Mouse (Mus musculus) cortical plate, adult 2 months (tissue): ENCODE measurements around the gene Actr1b. TPM values are rescaled to one million over a fixed set of nuclear protein-coding genes. Genes with fewer than 3 reads are reported as not detected.

Source experiments
- H3K27ac ChIP-seq: fragments of 200-500 bp; 2 replicates; pipeline ENCODE4 v1.5.1; 2012; ENCODE audit warnings: low read length, control low read depth, inconsistent platforms; ENCODE audit not compliant: insufficient read depth
- H3K4me1 ChIP-seq: fragments of 200-500 bp; 2 replicates; pipeline ENCODE4 v1.6.1; 2011; ENCODE audit warnings: low read length; ENCODE audit not compliant: control insufficient read depth, insufficient read depth
- H3K4me3 ChIP-seq: fragments of 200-500 bp; 2 replicates; pipeline ENCODE4 v1.5.1; 2011; ENCODE audit warnings: mild to moderate bottlenecking, low read length, control low read depth; ENCODE audit not compliant: insufficient read depth
- CTCF ChIP-seq: fragments of 200-500 bp; IDR thresholded peaks from 2 replicates; pipeline ENCODE4 v1.5.1; 2011; ENCODE audit warnings: mild to moderate bottlenecking, control low read depth, low read length; ENCODE audit not compliant: insufficient read depth; ENCODE audit errors: extremely low read depth
- POLR2A ChIP-seq: fragments of 200-500 bp; IDR thresholded peaks from 2 replicates; pipeline ENCODE4 v1.6.1; 2011; ENCODE audit warnings: mild to moderate bottlenecking, low read length, control low read depth; ENCODE audit not compliant: insufficient read depth; ENCODE audit errors: extremely low read depth
- polyA plus RNA-seq: library from polyadenylated mRNA; depleted of rRNA; stranded (reverse); fragments of >200 nt; gene quantifications from 2 replicates; pipeline ENCODE4 v1.2.3, GENCODE M21; 2012

The Actr1b gene
- polyA plus RNA-seq, 1 experiment = 479 TPM

DNA sequence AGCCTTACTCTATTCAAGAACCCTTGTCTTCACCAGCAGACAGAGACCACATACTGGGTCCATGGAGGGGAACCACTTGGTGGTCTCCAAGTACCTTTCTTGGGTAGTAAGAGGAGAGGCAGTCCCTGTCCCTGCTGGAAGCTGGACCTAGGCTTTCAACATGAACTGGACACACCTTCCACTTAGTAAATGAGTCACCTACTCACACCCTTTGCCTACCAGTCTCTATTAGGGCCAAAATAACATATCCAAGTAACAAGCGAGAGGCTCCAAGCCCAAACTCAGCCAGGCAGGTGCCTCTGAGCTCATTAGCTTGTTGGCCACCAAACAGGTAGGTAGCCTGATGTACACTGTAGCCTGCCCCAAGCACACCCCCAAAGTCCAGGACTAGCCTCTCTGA, 5.6 kb downstream of the Actr1b start:
- H3K4me1 ChIP-seq = peaks cover 2% of the 10 kb centered on the region; the same call in 1 of the 2 replicates
- TF ChIP-seq POLR2A (no peak), CTCF (no peak)
- no peak overlapping the region for H3K27ac ChIP-seq
- peak overlapping the region; percentile 86 for H3K4me3 ChIP-seq

DNA sequence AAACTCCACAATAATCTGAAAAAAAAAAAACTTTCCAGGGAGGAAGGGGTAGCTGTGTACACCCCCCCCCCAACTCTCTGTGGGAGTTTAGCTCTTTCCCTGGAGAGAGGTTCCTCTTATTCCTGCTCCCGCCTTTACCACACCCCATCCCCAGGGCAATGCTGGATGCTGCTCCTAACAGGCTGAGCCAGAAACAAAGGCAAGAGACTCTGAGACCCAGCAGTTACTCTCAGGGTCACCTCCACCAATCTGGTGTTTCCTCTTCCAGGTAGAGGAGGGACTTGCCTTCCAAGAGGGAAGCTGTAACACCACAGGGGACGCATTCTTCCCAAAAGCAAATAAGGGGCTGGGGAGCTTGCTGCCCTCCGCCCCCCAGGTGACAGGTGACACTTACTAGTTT, 6.4 kb downstream of the Actr1b start:
- H3K4me1 ChIP-seq = peaks cover 2% of the 10 kb centered on the region; the same call in 1 of the 2 replicates
- TF ChIP-seq CTCF = no peak
- TF ChIP-seq POLR2A = no peak
- peak overlapping the region; percentile 86; the same call in 1 of the 2 replicates for H3K4me3 ChIP-seq
- H3K27ac ChIP-seq = no peak overlapping the region

DNA sequence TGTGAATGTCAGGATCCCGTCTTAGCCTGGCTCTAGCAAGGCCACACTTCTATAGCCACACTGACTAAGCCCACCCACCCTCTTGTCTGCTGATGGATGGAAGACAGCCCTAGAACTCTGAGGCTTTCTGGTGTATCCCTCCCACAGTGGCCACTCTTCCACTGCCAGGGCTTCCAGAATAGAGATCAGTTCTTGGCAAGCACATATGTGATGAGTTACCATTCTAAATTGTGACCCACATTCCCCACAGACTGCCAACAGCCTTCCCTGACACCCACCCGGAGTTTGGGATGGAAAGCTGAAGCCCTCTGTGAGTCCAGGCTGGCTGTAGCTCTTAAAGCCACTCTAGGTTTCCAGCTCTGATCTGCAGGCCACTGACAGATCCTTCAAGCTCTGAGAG, 7.1 kb downstream of the Actr1b start:
- Histone ChIP-seq H3K27ac (no peak overlapping the region), H3K4me1 (peaks cover 2% of the 10 kb centered on the region; the same call in 1 of the 2 replicates), H3K4me3 (peak overlapping the region; percentile 15)
- TF ChIP-seq CTCF (no peak), POLR2A (no peak)

DNA sequence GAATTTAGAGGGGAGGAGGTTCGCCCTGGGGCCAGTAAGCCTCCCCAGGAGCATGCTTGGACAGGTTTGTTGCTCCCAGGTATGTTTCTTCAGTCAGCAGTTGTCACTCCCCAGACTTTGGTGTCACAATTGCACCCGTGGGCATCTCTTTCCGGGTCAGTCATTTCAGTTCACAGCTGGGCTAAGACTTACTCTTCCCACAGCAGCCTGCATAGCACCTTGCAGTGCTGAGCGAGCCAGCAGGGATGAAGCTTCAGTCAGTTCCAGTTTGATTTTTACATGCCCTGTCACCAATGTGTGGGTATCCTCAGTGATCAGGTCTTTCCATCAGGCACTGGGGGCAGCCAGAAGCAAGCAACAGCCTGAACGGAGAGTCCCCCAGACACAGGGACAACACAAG, 17.2 kb downstream of the Actr1b start:
- Histone ChIP-seq H3K4me1 (peaks cover 1% of the 10 kb centered on the region; the same call in 1 of the 2 replicates), H3K4me3 (no peak overlapping the region), H3K27ac (no peak overlapping the region)
- TF ChIP-seq POLR2A (no peak), CTCF (no peak)

DNA sequence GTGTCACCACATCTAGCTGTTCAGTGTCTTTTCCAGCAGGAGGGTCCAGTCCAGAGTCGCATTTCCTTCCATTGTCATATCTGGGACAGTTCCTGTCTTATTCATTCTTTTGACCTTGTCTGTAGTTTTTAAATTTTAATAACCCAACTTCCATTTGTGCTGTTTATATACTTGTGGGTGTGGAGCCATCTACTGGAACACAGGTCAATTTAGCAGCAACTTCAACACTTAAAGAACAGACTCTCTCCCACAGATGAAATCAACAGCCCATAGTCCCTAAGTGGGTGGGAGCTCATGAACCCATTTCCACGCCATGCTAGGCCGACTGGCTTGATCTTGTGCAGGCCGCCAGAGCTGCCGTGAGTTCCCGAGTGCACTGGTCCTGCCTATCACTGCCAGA, 17.8 kb downstream of the Actr1b start:
- Histone ChIP-seq H3K4me3 (no peak overlapping the region), H3K27ac (no peak overlapping the region), H3K4me1 (peaks cover 1% of the 10 kb centered on the region; the same call in 1 of the 2 replicates)
- TF ChIP-seq POLR2A (no peak), CTCF (no peak)

DNA sequence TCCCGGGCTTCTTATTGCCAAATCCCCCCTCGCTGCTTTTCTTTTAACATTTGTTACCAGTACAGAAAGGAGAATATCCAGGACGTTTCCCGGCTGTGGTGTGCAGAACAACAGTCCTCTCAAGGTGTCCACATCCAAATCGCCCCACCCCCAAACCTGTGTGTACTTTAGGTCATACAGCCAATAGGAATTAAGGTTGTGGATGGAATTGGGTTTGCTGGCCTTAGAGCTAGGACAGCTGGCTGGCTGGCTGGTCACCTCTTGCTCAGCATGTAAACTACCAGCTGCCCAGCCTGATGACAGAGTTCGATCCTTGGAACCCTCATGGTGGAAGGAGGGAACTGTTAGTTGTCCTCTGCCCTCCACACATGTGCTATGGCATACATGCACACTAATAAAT, 19.4 kb downstream of the Actr1b start:
- Histone ChIP-seq H3K4me3 (no peak overlapping the region), H3K27ac (no peak overlapping the region), H3K4me1 (peaks cover 1% of the 10 kb centered on the region; the same call in 1 of the 2 replicates)
- TF ChIP-seq POLR2A (no peak), CTCF (no peak)

DNA sequence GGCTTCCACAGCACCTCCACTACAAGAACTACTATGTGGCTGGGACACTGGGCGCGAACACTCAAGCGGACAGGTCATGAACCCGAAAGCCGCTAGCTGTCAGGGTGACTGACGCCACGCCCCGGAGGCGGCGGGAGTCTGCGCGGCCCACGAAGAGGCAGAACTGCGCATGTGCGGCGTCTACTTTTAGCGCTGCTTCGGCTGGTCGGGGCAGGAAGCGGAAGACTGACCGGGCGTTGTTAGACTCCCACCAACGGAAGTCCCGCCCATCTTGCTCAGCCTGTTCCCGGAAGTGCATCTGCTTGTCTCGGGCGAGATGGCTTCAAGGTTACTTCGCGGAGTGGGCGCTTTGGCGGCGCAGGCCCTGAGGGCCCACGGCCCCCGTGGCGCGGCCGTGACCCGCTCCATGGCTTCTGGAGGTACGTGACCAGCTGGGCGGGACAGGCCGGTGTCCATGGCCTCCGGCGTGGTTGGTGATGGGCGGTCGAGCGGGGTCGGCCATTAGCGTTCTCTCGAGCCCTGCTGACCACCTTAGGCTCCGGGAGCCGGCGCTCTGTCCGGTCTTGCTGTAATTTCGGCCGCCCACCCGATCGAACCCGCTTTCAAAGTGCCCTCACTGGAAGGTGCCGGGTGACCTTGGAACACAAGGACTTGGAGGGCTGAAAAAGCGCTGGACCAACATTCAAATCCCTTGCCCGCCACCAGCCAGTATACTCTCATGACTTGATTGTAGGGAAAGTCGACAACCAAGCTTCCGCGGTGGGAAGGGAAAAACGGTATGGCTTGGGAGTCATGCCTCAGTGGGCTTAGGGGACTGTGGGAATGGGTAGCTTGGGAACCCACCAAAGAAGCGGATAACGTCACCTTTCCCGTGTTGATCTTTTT, 22.7 kb downstream of the Actr1b start, which contains the start of gene Cox5b:
Gene Cox5b, plus strand, starts transcription at position 179 of the 885 bp plus-strand sequence.
- H3K4me3 ChIP-seq = peak within 1 kb of the TSS; percentile 100
- H3K4me1 ChIP-seq = peaks cover 1% of the 10 kb centered on the region; the same call in 1 of the 2 replicates
- TF ChIP-seq POLR2A = peak; percentile 62; the same call in 1 of the 2 replicates
- TF ChIP-seq CTCF = no peak
- H3K27ac ChIP-seq = peak within 1 kb of the TSS; percentile 55

DNA sequence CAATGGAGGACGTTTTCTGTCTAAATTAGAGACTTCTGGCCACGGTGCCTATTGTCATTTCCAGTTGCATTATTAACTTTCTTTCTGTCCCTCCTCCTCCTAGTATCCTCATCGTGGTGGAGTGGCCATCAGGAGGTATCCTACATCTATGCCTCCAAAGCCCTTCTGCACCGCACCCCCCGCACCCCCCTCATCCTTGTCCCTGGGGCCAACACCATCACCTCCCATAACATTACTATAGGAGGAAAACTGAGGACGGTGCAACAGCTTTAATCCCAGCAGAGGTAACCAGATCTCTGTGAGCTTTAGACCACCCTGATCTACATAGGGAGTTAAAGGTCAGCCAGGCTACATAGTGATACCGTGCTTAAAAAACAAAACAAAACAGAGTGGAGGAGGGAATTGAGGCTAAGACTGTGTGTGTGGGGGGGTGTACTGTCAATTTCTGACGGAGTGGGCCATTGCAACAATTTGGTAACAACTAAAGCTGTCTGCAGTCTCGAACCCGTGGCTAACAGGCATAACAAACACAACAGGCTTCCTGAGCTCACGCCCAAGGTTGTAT, 23.5 kb downstream of the Actr1b start:
- peak overlapping the region; percentile 100 for H3K4me3 ChIP-seq
- peaks cover 1% of the 10 kb centered on the region; the same call in 1 of the 2 replicates for H3K4me1 ChIP-seq
- no peak for TF ChIP-seq POLR2A
- H3K27ac ChIP-seq = peak overlapping the region; percentile 30; the same call in 1 of the 2 replicates

DNA sequence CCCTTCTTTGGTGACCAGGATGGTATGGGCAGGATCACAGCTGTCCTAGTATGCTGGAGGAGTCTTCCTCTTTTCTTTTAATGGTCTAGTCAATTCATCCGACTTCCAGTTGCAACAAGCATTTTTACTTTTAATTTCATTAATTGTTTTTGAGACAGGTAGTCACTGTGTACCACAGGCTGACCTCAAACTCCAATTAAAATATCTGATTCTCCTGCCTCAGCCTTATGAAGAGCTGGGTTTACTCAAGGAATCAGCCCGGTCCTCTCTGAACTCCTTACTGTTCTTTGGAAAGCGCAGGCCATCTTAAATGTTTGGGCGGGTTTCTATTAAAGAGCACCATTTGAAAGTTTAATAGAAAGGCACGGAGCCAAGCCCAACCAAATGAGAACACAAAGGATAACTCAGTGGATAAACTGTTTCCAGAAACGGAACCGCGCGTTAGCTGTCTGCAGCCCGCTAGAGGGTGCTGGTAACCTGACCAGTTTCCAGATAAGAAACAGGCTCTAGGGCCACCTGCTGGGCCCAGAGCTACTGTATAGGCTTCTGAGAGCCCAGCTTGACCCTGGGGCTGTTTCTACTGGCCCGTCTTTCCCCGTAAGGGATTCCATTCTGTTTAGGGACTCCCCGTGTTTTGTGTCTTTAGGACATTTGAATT, 30.3 kb downstream of the Actr1b start:
- no peak for TF ChIP-seq POLR2A
- peak; percentile 87 for TF ChIP-seq CTCF
- no peak overlapping the region for H3K27ac ChIP-seq
- H3K4me3 ChIP-seq = no peak overlapping the region
- H3K4me1 ChIP-seq = no peaks in the 10 kb centered on the region
